Comparison of ENCODE assay signal across 23 mouse cellular contexts in the genomic region with DNA sequence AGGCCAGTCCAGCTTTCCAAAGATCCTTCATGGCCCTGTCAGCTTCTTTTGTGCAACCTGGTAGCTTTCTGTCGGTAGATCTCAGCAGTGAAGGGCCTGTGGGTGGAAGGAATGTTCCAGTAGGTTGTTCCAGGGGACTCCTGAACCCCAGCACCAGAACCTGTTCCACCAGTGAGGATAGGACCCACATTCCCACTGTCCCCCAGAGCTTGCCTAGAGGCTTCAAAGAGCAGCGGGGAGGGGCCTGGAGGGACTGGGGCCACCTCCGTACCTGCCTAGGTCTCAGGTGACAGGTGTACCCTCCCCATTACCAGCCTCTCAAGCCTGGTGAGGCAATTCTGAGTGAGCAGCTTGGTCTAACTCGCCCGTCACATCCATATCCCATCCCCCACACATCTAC. TPM values are rescaled to one million over a fixed set of nuclear protein-coding genes. Genes with fewer than 3 reads are reported as not detected.
A peak's percentile ranks its signal among the peaks of the same experiment; 100 is the strongest.
DNase-seq lines count a peak whose midpoint lies in the region; ATAC-seq and TF ChIP-seq lines count a peak whose summit lies in the region.
"Had no signal": no experiment of that assay in that cellular context is flagged by ENCODE, and none has a peak within 500 bp of the region (broad histone marks: within the 10 kb centered on the region; RNA-seq: fewer than 3 reads in every experiment).

No protein-coding gene starts in this region.

- H3K4me3 ChIP-seq in forebrain, embryonic 10.5 days, result no peak overlapping the region
- no peak overlapping the region for H3K4me3 ChIP-seq in forebrain, embryonic 13.5 days
- H3K4me3 ChIP-seq in heart, embryonic 13.5 days, result no peak overlapping the region
- no peak overlapping the region for H3K4me3 ChIP-seq in lung, postnatal 0 days (ENCODE audit: low read depth, low read length)
- H3K4me3 ChIP-seq: embryonic facial prominence, embryonic 13.5 days; erythroblast, embryonic 14.5 days; forebrain, embryonic 12.5 days; heart, adult 2 months; heart, embryonic 15.5 days; hindbrain, embryonic 13.5 days had no signal

- H3K9me3 ChIP-seq in forebrain, embryonic 10.5 days, result no peaks in the 10 kb centered on the region
- H3K9me3 ChIP-seq in forebrain, embryonic 13.5 days (replicated peaks), result no peaks in the 10 kb centered on the region
- no peaks in the 10 kb centered on the region for H3K9me3 ChIP-seq in heart, embryonic 13.5 days
- H3K9me3 ChIP-seq in lung, postnatal 0 days (ENCODE audit: low read length), result no peaks in the 10 kb centered on the region
- H3K9me3 ChIP-seq: embryonic facial prominence, embryonic 13.5 days; forebrain, embryonic 12.5 days; heart, embryonic 15.5 days; hindbrain, embryonic 13.5 days had no signal

- ATAC-seq in forebrain, embryonic 13.5 days, result no peak
- no peak for ATAC-seq in heart, embryonic 13.5 days (ENCODE audit: extremely low read depth, insufficient number of reproducible peaks, low FRiP score, low TSS enrichment)
- ATAC-seq in lung, postnatal 0 days, result peak; percentile 59
- ATAC-seq: activated CD4-positive, CD25-positive, alpha-beta regulatory T cell, adult 4 months; forebrain, postnatal 0 days; hindbrain, postnatal 0 days; Patski had no signal

- H3K27me3 ChIP-seq in forebrain, embryonic 10.5 days (ENCODE audit: poor library complexity, severe bottlenecking), result peaks cover 8% of the 10 kb centered on the region
- peaks cover 6% of the 10 kb centered on the region; the same call in 1 of the 2 replicates for H3K27me3 ChIP-seq in forebrain, embryonic 13.5 days
- no peaks in the 10 kb centered on the region for H3K27me3 ChIP-seq in heart, embryonic 13.5 days (replicated peaks)
- no peaks in the 10 kb centered on the region for H3K27me3 ChIP-seq in lung, postnatal 0 days (replicated peaks; ENCODE audit: insufficient read depth, low read length)
- H3K27me3 ChIP-seq: CH12.LX; heart, embryonic 15.5 days; Patski had no signal

- TF ChIP-seq EP300 in lung, postnatal 0 days (IDR thresholded peaks at IDR 0.05), result no peak

- peak overlapping the region; percentile 54; the same call in 1 of the 2 replicates for H3K27ac ChIP-seq in forebrain, embryonic 10.5 days
- H3K27ac ChIP-seq in forebrain, embryonic 13.5 days, result no peak overlapping the region
- H3K27ac ChIP-seq in heart, embryonic 13.5 days (replicated peaks), result peak overlapping the region; percentile 86; the same call in 1 of the 2 replicates
- no peak overlapping the region for H3K27ac ChIP-seq in lung, postnatal 0 days (ENCODE audit: low read length)
- H3K27ac ChIP-seq: embryonic facial prominence, embryonic 13.5 days; forebrain, embryonic 12.5 days; heart, adult 2 months; hindbrain, embryonic 13.5 days; hindbrain, postnatal 0 days had no signal

- WGBS in forebrain, embryonic 10.5 days, result 84% methylated on average over 5 of the region's 5 CpGs
- WGBS in forebrain, embryonic 13.5 days, result 77% methylated on average over 5 of the region's 5 CpGs
- WGBS in heart, embryonic 13.5 days, result 59% methylated on average over 4 of the region's 5 CpGs
- WGBS in lung, postnatal 0 days, result 55% methylated on average over 5 of the region's 5 CpGs

- H3K4me1 ChIP-seq in forebrain, embryonic 10.5 days, result peaks cover 49% of the 10 kb centered on the region
- H3K4me1 ChIP-seq in forebrain, embryonic 13.5 days, result peaks cover 6% of the 10 kb centered on the region
- peaks cover 30% of the 10 kb centered on the region for H3K4me1 ChIP-seq in heart, embryonic 13.5 days
- H3K4me1 ChIP-seq in lung, postnatal 0 days (ENCODE audit: insufficient read depth, low read depth, low read length), result no peaks in the 10 kb centered on the region

- intact Hi-C loops in heart, postnatal 14 days (cut with DNase I), result loop anchor here (2.0 kb wide), 1 partner anchor 48 kb away; no protein-coding TSS in a partner anchor

- H3K9ac ChIP-seq in forebrain, embryonic 13.5 days, result no peak overlapping the region
- peak overlapping the region; percentile 12; the same call in 1 of the 2 replicates for H3K9ac ChIP-seq in heart, embryonic 13.5 days
- H3K9ac ChIP-seq in lung, postnatal 0 days (replicated peaks; ENCODE audit: low read depth), result no peak overlapping the region
- H3K9ac ChIP-seq: embryonic facial prominence, embryonic 13.5 days; forebrain, embryonic 12.5 days; forebrain, postnatal 0 days; heart, embryonic 15.5 days; hindbrain, embryonic 13.5 days had no signal

- no peaks in the 10 kb centered on the region for H3K36me3 ChIP-seq in forebrain, embryonic 10.5 days (replicated peaks)
- H3K36me3 ChIP-seq in forebrain, embryonic 13.5 days (ENCODE audit: poor library complexity, severe bottlenecking), result no peaks in the 10 kb centered on the region
- H3K36me3 ChIP-seq in heart, embryonic 13.5 days, result no peaks in the 10 kb centered on the region
- H3K36me3 ChIP-seq in lung, postnatal 0 days (ENCODE audit: insufficient read depth, low read length), result no peaks in the 10 kb centered on the region
- H3K36me3 ChIP-seq: embryonic facial prominence, embryonic 13.5 days; forebrain, embryonic 12.5 days; heart, embryonic 15.5 days; hindbrain, embryonic 13.5 days had no signal

- no peak overlapping the region for H3K4me2 ChIP-seq in forebrain, embryonic 13.5 days
- no peak overlapping the region for H3K4me2 ChIP-seq in heart, embryonic 13.5 days
- no peak overlapping the region for H3K4me2 ChIP-seq in lung, postnatal 0 days (replicated peaks; ENCODE audit: low read depth, low read length)
- H3K4me2 ChIP-seq: embryonic facial prominence, embryonic 13.5 days; forebrain, embryonic 12.5 days; heart, embryonic 15.5 days; hindbrain, embryonic 13.5 days had no signal

- no peak for DNase-seq in forebrain, embryonic 10.5 days (ENCODE audit: extremely low spot score, low spot score)
- no peak for DNase-seq in heart, postnatal 14 days
- DNase-seq in lung, postnatal 0 days (ENCODE audit: low spot score), result no peak
- no peak for DNase-seq in lung, postnatal 14 days
- DNase-seq in B cell, adult 2 months, result no peak
- DNase-seq: adrenal gland, postnatal 14 days; cerebellum, adult 11-12 months; cerebellum, adult 9-10 months; cerebellum, postnatal 25 days; forebrain, postnatal 0 days; gastrocnemius, postnatal 14 days; heart, adult 2 months had no signal

- no peak for TF ChIP-seq CTCF in lung, postnatal 0 days (IDR thresholded peaks at IDR 0.05)

RNA-seq across cellular contexts. Expression of a gene that starts 6.0 kb away (rescaled TPM):
- 2.0 and 2.2 TPM in 2 replicates for polyA plus RNA-seq in forebrain, embryonic 10.5 days (2016; fragmentation: Nextera tagmentation; extraction: Ambion mirVana)
- polyA plus RNA-seq in forebrain, embryonic 13.5 days (2015; fragmentation: Nextera tagmentation; extraction: Ambion mirVana), result 0.53 and 0.63 TPM in 2 replicates
- polyA plus RNA-seq in heart, embryonic 13.5 days (2015; fragmentation: Nextera tagmentation; extraction: Ambion mirVana), result 8.0 and 8.3 TPM in 2 replicates
- total RNA-seq in heart, postnatal 14 days (2021), result 10 to 100 TPM; 11.9 to 13.4 TPM
- polyA plus RNA-seq in lung, postnatal 0 days (2015; fragmentation: Nextera tagmentation; extraction: Ambion mirVana), result 3.3 and 4.0 TPM in 2 replicates
- polyA plus RNA-seq: erythroblast, embryonic 14.5 days had no signal

RNA-seq across cellular contexts. Expression of a gene that starts 22.8 kb away (rescaled TPM):
- 55.8 and 59.6 TPM in 2 replicates for polyA plus RNA-seq in forebrain, embryonic 10.5 days (2016; fragmentation: Nextera tagmentation; extraction: Ambion mirVana)
- 41.9 and 44.7 TPM in 2 replicates for polyA plus RNA-seq in forebrain, embryonic 13.5 days (2015; fragmentation: Nextera tagmentation; extraction: Ambion mirVana)
- 42.6 and 48.2 TPM in 2 replicates for polyA plus RNA-seq in heart, embryonic 13.5 days (2015; fragmentation: Nextera tagmentation; extraction: Ambion mirVana)
- 10 to 100 TPM; 22.4 TPM for total RNA-seq in heart, postnatal 14 days (2021)
- polyA plus RNA-seq in lung, postnatal 0 days (2015; fragmentation: Nextera tagmentation; extraction: Ambion mirVana), result 29.0 and 31.3 TPM in 2 replicates

Comparison
In these comparisons a context has a peak if more than half of its experiments do, and no peak if none do; other contexts are left out.
1. H3K27ac ChIP-seq: peak in forebrain, embryonic 10.5 days (single experiment) and heart, embryonic 13.5 days (single experiment); none in forebrain, embryonic 13.5 days (single experiment) and lung, postnatal 0 days (single experiment).